Mouse (Mus musculus): ENCODE results near the gene Chst13. TPM values are rescaled to one million over a fixed set of nuclear protein-coding genes. Genes with fewer than 3 reads are reported as not detected.

Chst13 gene
- total and polyA plus RNA-seq, 3 experiments, result 0.03 to 0.11 TPM; not detected in 1

GRCm38 (mm10) chr6:90360922-90361614 lies 36.1 kb upstream of the Chst13 start:
- Histone ChIP-seq H3K4me3 (ENCODE audit: low read depth, low read length) (no peak overlapping the region), H3K36me3 (replicated peaks) (no peaks in the 10 kb centered on the region), H3K4me1 (ENCODE audit: insufficient read depth, low read depth, low read length) (peaks cover 5% of the 10 kb centered on the region; the same call in 1 of the 2 replicates), H3K27me3 (ENCODE audit: insufficient read depth, low read length) (peaks cover 77% of the 10 kb centered on the region), H3K9me3 (replicated peaks) (no peaks in the 10 kb centered on the region)
- no peak for TF ChIP-seq GATA1 (IDR thresholded peaks at IDR 0.05; ENCODE audit: borderline replicate concordance, low read length)
- no peak for TF ChIP-seq CTCF (IDR thresholded peaks at IDR 0.05; ENCODE audit: low read depth, low read length)
- no peak for TF ChIP-seq POLR2AphosphoS5 (IDR thresholded peaks at IDR 0.05; ENCODE audit: insufficient replicate concordance, low read depth, low read length)
- no peak for TF ChIP-seq TAL1 (conservative IDR thresholded peaks at IDR 0.05; ENCODE audit: low read depth, low read length)
- TF ChIP-seq GATA2 (IDR thresholded peaks at IDR 0.05; ENCODE audit: borderline replicate concordance, low read depth, low read length), result no peak
- no peak for ATAC-seq (ENCODE audit: extremely low read depth, insufficient number of reproducible peaks, low FRiP score, poor library complexity, severe bottlenecking)
- no peak for DNase-seq (ENCODE audit: low spot score)

GRCm38 (mm10) chr6:90360024-90360781 lies 35.2 kb upstream of the Chst13 start:
- no peak for TF ChIP-seq CTCF (IDR thresholded peaks at IDR 0.05; ENCODE audit: low read depth, low read length)
- no peak for TF ChIP-seq GATA1 (IDR thresholded peaks at IDR 0.05; ENCODE audit: borderline replicate concordance, low read length)
- no peak for TF ChIP-seq TAL1 (conservative IDR thresholded peaks at IDR 0.05; ENCODE audit: low read depth, low read length)
- TF ChIP-seq GATA2 (IDR thresholded peaks at IDR 0.05; ENCODE audit: borderline replicate concordance, low read depth, low read length), result no peak
- no peak for TF ChIP-seq POLR2AphosphoS5 (IDR thresholded peaks at IDR 0.05; ENCODE audit: insufficient replicate concordance, low read depth, low read length)
- ATAC-seq (ENCODE audit: extremely low read depth, insufficient number of reproducible peaks, low FRiP score, poor library complexity, severe bottlenecking), result no peak

GRCm38 (mm10) chr6:90359445-90359844 lies 34.5 kb upstream of the Chst13 start:
- H3K4me3 ChIP-seq (ENCODE audit: low read depth, low read length), result no peak overlapping the region
- TF ChIP-seq POLR2AphosphoS5 (IDR thresholded peaks at IDR 0.05; ENCODE audit: insufficient replicate concordance, low read depth, low read length), result no peak
- TF ChIP-seq GATA1 (IDR thresholded peaks at IDR 0.05; ENCODE audit: borderline replicate concordance, low read length), result no peak
- no peak for TF ChIP-seq TAL1 (conservative IDR thresholded peaks at IDR 0.05; ENCODE audit: low read depth, low read length)
- no peak for TF ChIP-seq GATA2 (IDR thresholded peaks at IDR 0.05; ENCODE audit: borderline replicate concordance, low read depth, low read length)
- no peak for TF ChIP-seq CTCF (IDR thresholded peaks at IDR 0.05; ENCODE audit: low read depth, low read length)
- H3K36me3 ChIP-seq (replicated peaks), result no peaks in the 10 kb centered on the region
- ATAC-seq (ENCODE audit: extremely low read depth, insufficient number of reproducible peaks, low FRiP score, poor library complexity, severe bottlenecking) (no peak), DNase-seq (ENCODE audit: low spot score) (no peak)
- no peaks in the 10 kb centered on the region for H3K9me3 ChIP-seq (replicated peaks)
- H3K4me1 ChIP-seq (ENCODE audit: insufficient read depth, low read depth, low read length), result peaks cover 5% of the 10 kb centered on the region; the same call in 1 of the 2 replicates
- H3K27me3 ChIP-seq (ENCODE audit: insufficient read depth, low read length), result peaks cover 85% of the 10 kb centered on the region

More at GRCm38 (mm10) chr6:90360024-90360781, 35.2 kb upstream of the Chst13 start:
- H3K4me1 ChIP-seq (ENCODE audit: insufficient read depth, low read depth, low read length), result peaks cover 5% of the 10 kb centered on the region; the same call in 1 of the 2 replicates
- DNase-seq (ENCODE audit: low spot score), result no peak
- no peaks in the 10 kb centered on the region for H3K36me3 ChIP-seq (replicated peaks)
- no peak overlapping the region for H3K4me3 ChIP-seq (ENCODE audit: low read depth, low read length)
- H3K27me3 ChIP-seq (ENCODE audit: insufficient read depth, low read length), result peaks cover 80% of the 10 kb centered on the region
- no peaks in the 10 kb centered on the region for H3K9me3 ChIP-seq (replicated peaks)

- no peak for ATAC-seq (ENCODE audit: extremely low read depth, insufficient number of reproducible peaks, low FRiP score, poor library complexity, severe bottlenecking)
- Histone ChIP-seq H3K4me1 (ENCODE audit: insufficient read depth, low read depth, low read length) (peaks cover 5% of the 10 kb centered on the region; the same call in 1 of the 2 replicates), H3K9me3 (replicated peaks) (no peaks in the 10 kb centered on the region), H3K4me3 (ENCODE audit: low read depth, low read length) (no peak overlapping the region), H3K27me3 (ENCODE audit: insufficient read depth, low read length) (peaks cover 76% of the 10 kb centered on the region), H3K36me3 (replicated peaks) (no peaks in the 10 kb centered on the region)
- TF ChIP-seq GATA1 (IDR thresholded peaks at IDR 0.05; ENCODE audit: borderline replicate concordance, low read length) (no peak), TAL1 (conservative IDR thresholded peaks at IDR 0.05; ENCODE audit: low read depth, low read length) (no peak), POLR2AphosphoS5 (IDR thresholded peaks at IDR 0.05; ENCODE audit: insufficient replicate concordance, low read depth, low read length) (no peak), CTCF (IDR thresholded peaks at IDR 0.05; ENCODE audit: low read depth, low read length) (no peak), GATA2 (IDR thresholded peaks at IDR 0.05; ENCODE audit: borderline replicate concordance, low read depth, low read length) (no peak)
- no peak for DNase-seq (ENCODE audit: low spot score)
Measured at GRCm38 (mm10) chr6:90358142-90358541, 33.2 kb upstream of the Chst13 start.

GRCm38 (mm10) chr6:90350011-90350410 lies 25.0 kb upstream of the Chst13 start:
- no peaks in the 10 kb centered on the region for H3K36me3 ChIP-seq (replicated peaks)
- no peaks in the 10 kb centered on the region for H3K9me3 ChIP-seq (replicated peaks)
- peaks cover 49% of the 10 kb centered on the region for H3K27me3 ChIP-seq (ENCODE audit: insufficient read depth, low read length)
- DNase-seq (ENCODE audit: low spot score) (no peak), ATAC-seq (ENCODE audit: extremely low read depth, insufficient number of reproducible peaks, low FRiP score, poor library complexity, severe bottlenecking) (no peak)
- no peaks in the 10 kb centered on the region for H3K4me1 ChIP-seq (ENCODE audit: insufficient read depth, low read depth, low read length)
- TF ChIP-seq GATA2 (IDR thresholded peaks at IDR 0.05; ENCODE audit: borderline replicate concordance, low read depth, low read length), result no peak
- TF ChIP-seq CTCF (IDR thresholded peaks at IDR 0.05; ENCODE audit: low read depth, low read length), result no peak
- TF ChIP-seq POLR2AphosphoS5 (IDR thresholded peaks at IDR 0.05; ENCODE audit: insufficient replicate concordance, low read depth, low read length), result no peak
- no peak for TF ChIP-seq GATA1 (IDR thresholded peaks at IDR 0.05; ENCODE audit: borderline replicate concordance, low read length)
- no peak for TF ChIP-seq TAL1 (conservative IDR thresholded peaks at IDR 0.05; ENCODE audit: low read depth, low read length)
- H3K4me3 ChIP-seq (ENCODE audit: low read depth, low read length), result no peak overlapping the region

- H3K36me3 ChIP-seq (replicated peaks), result no peaks in the 10 kb centered on the region
- no peak for ATAC-seq (ENCODE audit: extremely low read depth, insufficient number of reproducible peaks, low FRiP score, poor library complexity, severe bottlenecking)
- H3K4me3 ChIP-seq (ENCODE audit: low read depth, low read length), result no peak overlapping the region
- no peak for DNase-seq (ENCODE audit: low spot score)
- H3K4me1 ChIP-seq (ENCODE audit: insufficient read depth, low read depth, low read length), result no peaks in the 10 kb centered on the region
- H3K27me3 ChIP-seq (ENCODE audit: insufficient read depth, low read length), result peaks cover 50% of the 10 kb centered on the region
- TF ChIP-seq POLR2AphosphoS5 (IDR thresholded peaks at IDR 0.05; ENCODE audit: insufficient replicate concordance, low read depth, low read length), result no peak
- TF ChIP-seq CTCF (IDR thresholded peaks at IDR 0.05; ENCODE audit: low read depth, low read length), result no peak
- no peak for TF ChIP-seq GATA1 (IDR thresholded peaks at IDR 0.05; ENCODE audit: borderline replicate concordance, low read length)
- H3K9me3 ChIP-seq (replicated peaks), result no peaks in the 10 kb centered on the region
Measured at GRCm38 (mm10) chr6:90348500-90348899, 23.5 kb upstream of the Chst13 start.

Data from G1E (cell line).